Mouse (Mus musculus): Measurements from ENCODE around the gene Apopt1. TPM values are rescaled to one million over a fixed set of nuclear protein-coding genes. Genes with fewer than 3 reads are reported as not detected.

Apopt1 gene
- total RNA-seq, 2 experiments from 2014 or later, result 32.9 to 37.4 TPM

DNA sequence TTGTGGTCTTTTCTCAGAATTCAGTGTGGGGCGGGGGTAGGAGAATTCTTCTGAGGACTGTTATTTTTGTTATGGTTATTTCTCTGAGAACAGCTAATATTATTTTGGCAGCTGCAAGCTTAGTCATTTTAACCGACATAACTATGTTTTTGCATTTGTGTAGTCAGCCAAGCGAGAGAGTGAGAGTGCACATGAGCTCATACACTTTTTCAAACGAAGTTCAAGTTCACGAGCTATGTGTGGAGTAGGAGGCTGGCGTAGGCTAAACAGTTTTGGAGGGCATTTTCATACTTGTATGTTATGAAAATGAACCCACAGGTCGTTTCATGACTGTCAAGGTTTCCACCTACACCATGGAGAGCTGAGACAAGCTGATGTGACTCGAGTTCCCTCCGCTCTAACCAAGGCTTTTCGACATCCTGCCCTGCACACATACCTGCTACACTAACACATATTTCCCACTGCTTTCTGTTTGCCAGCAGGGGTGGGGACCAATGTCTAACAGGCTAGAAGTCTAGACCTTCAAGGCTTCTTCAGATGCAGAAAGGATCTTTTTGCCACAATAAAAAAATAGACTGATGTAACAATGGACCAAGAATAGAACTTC, 55.4 kb downstream of the Apopt1 start:
- no peak for DNase-seq (ENCODE audit: low spot score in 2 of 2)

DNA sequence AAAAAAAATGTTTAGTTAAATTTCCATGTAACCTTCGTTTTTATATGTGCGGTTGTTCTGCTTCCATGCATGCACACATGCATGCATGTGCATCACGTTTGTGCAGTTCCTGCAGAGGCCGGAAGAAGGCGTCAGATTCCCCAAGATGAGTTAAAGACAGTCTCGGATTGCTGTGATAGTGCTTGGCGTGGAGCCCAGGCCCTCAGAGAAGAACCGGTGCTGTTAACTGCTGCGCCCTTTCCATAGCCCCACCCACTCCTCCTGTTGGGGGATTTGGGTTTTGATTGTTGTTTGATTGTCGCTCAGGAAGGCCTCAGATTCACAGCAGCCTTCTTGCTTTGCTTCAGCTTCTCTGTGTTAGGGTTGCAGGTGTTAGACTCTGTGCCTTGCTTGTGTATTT, 56.2 kb downstream of the Apopt1 start:
- no peak for DNase-seq (ENCODE audit: low spot score in 2 of 2)

DNA sequence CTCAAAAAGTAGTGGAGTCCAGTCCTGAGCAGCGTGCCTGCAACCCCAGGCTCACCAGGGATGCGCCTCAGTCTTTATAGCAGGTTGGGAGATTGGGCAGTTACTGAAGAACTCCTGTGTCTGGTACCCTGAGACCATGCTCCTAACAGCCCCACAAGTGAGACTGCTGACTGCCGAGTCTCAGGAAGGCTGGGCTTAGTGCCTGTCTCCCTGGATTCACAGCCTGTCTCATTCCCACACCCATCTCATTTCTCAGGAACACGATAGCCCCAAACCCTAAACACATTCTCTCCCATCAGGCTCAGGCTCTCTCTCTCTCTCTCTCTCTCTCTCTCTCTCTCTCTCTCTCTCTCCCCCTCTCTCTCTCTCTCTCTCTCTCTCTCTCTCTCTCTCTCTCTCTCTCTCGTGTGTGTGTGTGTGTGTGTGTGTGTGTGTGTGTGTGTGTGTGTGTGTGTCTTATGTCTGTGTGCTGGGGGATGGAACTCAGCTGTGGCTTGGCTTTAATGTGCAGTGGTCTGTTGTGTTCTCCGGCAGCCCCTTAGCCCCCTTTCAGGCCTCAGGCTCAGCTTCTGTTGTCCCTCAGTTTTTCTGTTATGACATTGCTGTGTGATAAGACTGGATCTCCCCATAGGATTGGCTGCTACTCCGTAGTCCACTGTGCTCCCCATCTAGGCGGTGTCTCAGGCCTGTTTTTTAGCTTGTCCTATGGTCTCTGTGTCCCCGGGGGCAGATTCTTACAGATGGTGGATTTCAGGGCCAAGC, 56.9 kb downstream of the Apopt1 start:
- DNase-seq (ENCODE audit: low spot score in 2 of 2), result peak in 1 of 2 experiments; percentile 37

DNA sequence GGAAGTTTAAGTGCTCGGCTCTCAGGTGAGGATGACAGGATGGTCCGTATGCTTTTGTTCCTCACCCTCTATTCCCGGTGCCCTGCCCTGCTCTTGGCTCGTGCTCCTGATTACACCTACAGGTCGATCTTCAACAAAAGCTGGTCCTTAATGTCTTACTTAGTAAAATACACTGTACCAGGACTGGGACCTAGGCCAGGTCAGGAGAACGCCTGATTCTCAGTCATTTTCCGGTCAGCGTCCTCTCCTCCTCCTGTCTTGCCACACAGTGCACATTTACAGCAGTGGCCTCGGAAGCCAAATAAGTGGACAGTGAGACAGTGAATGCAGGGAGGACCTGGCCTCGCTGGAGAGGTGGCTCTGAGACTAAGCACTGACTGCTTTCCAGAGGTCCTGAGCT, 57.6 kb downstream of the Apopt1 start:
- no peak for DNase-seq (ENCODE audit: low spot score in 2 of 2)

DNA sequence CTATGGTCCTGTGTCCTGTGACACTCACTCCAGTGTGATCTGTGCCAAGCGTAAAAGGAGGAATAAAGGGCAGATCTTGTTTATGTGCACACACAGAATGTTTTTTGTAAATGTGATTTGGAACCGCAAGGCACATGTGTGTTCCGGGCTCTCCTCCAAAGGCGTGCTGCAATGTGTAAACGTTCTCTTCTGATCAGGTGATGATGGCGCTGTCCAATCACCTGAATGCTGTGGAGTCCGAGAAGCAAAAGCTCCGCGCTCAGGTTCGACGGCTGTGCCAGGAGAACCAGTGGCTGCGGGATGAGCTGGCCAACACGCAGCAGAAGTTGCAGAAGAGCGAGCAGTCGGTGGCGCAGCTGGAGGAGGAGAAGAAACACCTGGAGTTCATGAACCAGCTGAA, 61.1 kb downstream of the Apopt1 start:
- no peak for DNase-seq (ENCODE audit: low spot score in 2 of 2)

DNA sequence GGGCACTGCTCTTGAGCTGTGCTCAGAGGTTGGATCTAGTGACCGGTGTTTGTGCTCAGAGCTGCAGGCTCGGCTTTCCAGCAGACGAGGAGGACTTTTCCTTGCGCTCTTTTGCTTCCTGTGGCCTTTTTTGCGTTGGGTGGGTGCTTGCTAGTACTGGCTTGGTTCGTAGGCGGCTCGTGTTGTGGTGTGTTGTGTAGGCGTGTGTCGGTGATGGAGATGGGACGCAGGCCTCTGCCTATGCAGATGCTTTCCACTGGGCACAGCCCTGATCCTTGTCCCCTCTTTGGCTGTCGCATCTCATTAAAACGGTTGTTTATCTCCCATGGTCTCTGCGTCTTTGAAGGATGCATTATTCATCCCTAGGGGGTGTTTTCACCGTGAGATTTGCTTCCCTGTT, 61.8 kb downstream of the Apopt1 start:
- no peak for DNase-seq (ENCODE audit: low spot score in 2 of 2)

DNA sequence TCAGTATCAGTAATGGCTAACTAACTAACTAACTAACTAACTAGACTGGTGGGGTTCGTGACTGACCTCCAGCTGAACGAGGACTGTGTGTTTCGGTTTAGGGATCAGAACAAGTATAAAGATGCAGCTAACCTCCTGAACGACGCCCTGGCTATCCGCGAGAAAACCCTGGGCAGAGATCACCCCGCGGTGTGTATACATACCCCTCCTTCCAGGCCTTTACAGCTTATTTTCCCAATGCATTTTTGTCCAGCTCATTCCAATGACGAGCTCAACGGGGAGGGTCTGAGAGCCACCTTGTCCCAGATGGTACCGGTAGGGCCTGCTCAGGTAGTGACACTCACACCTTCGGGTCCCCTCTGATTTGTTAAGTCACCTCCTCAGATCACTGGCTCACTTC, 64.9 kb downstream of the Apopt1 start:
- no peak for DNase-seq (ENCODE audit: low spot score in 2 of 2)

DNA sequence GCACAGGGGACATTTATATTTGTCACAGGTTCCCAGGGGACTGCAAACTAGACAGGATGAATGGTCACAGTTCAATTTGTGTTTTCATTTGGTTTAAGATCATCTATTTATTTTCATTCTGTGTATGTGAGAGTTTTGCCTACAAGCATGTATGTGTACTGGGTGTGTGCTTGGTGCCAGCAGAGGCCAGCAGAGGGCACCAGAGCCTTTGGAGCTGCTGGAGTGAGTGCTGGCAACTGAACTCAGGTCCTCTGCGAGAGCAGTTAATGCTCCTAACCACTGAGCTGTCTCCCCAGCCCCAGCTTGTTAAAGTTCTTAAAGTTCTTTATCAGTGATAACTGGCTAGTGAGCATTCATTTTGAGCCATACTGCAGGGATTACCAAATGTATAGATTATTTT, 66.5 kb downstream of the Apopt1 start:
- no peak for DNase-seq (ENCODE audit: low spot score in 2 of 2)

DNA sequence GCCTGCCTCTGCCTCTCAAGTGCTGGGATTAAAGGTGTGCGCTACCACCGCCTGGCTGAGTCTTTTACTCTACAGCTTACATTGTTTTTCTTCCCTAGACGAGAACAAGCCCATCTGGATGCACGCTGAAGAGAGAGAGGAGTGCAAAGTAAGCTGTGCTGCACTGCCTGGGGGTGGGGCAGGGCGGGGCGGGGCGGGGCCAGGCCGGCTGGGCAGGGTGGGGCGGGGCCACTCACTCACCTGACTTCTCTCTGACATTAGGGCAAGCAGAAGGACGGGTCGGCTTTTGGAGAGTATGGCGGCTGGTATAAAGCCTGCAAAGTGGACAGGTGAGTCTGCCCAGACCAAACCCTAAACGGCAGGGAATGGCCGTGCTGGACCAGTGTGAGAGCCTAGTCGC, 72.1 kb downstream of the Apopt1 start:
- no peak for DNase-seq (ENCODE audit: low spot score in 2 of 2)

DNA sequence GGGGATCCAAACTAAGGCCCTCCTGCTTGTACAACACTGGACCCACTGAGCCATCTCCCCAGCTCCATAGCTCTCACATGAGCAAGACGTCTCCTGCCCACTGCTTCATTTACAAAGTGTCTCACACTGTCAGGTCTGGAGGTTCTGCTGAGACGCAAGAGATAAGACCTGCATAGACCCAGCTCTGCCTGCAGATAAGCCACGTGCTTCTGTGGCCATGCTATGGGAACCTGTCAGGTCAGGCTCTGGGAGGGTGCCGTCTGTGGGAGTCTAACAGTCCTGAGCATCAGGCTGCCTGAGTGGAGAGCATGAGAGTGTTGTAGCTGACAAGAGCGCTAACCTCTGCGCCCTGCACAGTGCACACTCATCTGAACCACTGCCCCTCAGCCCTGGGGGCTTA, 74.0 kb downstream of the Apopt1 start:
- DNase-seq (ENCODE audit: low spot score in 2 of 2), result no peak

DNA sequence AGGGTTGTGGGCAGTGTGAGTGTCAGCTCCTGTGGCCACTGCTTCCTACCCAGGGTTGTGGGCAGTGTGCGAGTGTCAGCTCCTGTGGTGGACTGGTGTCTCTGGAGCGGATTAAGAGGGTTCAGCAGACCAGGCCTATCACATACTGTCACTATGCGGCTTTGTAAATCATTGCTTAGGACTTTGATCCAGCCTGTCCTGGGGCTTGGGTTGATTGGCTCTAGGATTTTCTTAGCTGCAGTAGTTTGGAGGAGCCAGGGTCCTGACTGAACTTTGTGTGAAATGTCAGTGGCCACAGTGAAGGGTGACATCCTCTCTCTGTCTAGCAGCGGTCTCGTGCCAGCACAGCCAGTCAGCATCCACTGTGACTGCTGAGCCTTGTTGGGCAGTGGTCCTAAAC, 77.0 kb downstream of the Apopt1 start:
- no peak for DNase-seq (ENCODE audit: low spot score in 2 of 2)

DNA sequence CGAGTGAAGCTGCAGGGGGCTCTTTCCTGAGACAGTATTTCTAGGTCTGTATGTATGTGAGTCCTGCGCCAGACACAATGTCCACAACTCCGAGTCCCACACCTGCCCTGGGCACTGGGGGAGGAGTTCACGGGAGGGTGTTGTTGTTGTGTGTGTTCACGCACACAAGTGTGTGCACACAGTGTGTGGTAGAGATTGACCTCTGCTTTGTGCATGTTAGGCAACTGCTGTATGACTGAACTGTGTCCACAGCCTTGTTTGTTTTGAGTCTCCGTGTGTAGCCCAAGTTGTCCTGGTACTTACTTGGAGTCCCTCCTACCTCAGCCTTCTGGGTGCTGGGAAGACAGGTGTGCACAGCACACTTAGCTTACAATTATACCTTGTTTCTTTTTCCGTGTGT, 77.6 kb downstream of the Apopt1 start:
- DNase-seq (ENCODE audit: low spot score in 2 of 2), result no peak

DNA sequence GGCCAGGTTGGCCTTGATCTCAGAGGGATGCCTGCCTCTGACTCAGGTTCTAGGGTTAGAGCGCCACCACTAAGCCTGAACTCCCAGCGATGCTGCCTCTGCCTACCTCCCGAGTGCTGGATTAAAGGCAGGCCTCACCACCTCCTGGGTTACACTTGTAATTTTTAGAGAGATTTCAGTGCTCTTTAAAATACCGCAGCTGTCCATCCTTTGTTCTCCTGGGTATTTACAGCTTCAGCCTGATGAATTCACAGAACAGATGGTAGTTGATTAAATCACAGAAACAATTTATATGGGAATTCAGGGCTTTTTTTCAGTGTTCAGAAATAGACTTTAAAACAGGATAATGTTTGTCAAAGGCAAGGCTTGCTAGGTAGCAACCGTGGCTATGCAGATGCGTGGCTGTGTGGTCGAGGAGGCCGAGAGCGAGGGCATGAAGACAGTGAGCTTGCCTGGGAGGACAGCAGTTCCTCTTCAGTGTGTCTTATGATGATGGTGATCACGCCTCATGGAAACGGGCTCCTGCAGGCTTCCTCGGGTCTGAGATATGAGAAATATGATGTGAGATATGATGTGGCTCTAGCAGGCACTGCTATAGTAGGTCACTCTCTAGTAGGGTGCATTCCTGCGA, 78.5 kb downstream of the Apopt1 start:
- no peak for DNase-seq (ENCODE audit: low spot score in 2 of 2)

DNA sequence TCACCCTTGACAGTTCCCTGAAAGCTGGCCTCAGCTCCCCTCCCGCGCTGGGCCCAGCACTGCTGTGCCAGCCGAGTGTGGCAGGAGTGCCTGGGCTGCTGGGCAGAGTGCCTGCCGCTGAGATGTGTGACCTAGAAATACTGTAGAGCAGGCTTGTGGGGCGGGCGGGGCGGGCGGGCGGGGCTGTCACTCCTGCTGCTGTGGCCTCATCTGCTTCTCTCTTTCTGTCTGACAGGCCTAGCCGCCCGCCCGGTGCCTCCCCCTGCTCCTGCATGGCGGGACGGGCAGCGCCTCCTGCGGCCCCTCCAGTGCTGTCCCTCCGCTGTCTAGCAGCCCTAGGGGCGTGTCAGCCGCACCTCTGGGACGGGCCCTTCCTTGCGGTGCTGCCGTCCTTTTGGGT, 81.0 kb downstream of the Apopt1 start:
- DNase-seq (ENCODE audit: low spot score in 2 of 2), result no peak

DNA sequence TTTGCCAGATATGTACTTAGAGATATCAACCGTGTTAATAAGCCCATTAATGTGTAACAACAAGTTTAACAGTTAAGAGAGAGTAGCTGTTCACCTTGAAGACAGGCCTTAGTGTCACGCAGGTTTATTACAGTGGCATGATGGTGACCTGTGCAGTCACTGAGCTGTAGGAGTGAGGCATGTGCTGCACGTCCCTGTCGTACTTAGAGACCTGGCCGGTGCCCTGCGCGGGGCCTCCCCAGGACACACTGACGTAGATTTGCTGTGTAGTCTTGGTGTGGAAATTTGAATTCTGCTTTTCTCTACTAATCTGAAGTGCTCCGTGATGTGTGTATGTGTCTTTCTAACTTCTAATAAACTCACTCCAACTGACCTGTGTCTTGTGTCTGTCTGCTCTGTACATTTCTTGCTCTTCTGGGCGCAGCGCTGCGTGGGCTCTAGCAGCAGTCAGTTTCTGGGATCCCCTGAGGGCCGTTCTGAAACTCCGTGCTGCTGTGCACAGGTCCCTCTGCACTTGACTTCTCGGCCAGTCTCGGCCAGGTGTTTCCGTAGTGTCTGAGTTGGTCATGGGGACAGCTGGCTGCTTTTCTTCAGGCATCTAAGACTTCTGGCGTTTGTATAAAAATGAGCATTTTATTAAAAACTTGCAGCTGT, 81.6 kb downstream of the Apopt1 start:
- no peak for DNase-seq (ENCODE audit: low spot score in 2 of 2)

DNA sequence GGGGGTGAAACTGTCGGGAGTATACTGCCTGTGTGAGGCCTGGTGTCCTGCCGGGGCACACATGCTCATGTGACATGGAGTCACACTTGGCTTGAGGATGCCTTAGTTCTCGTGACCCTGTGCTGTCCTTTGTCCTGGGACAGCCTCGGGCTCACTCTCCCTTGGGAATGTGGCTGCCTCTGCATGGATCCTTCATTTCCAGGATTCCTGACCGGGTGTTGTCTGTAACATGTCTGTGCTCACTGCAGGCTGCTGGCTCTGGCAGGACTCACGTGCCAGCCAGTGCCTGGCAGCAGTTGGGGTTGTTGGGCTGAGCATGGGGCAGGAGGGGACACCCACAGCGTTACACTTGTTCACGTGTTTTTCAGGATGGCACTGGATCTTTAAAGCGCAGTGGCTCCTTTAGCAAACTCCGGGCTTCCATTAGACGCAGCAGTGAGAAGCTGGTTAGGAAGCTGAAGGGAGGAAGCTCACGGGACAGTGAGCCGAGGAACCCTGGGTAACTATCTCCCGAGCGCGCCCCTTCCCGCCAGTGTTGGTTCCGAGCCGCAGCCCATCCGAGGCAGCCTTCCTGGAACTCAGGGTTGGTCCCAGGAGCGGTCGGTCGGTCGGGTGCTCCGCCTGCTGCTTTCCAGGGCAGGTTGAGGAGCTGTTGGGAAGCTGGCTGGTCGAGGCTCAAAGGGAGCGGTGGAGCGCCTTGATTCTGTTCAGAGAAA, 82.3 kb downstream of the Apopt1 start:
- no peak for DNase-seq (ENCODE audit: low spot score in 2 of 2)

DNA sequence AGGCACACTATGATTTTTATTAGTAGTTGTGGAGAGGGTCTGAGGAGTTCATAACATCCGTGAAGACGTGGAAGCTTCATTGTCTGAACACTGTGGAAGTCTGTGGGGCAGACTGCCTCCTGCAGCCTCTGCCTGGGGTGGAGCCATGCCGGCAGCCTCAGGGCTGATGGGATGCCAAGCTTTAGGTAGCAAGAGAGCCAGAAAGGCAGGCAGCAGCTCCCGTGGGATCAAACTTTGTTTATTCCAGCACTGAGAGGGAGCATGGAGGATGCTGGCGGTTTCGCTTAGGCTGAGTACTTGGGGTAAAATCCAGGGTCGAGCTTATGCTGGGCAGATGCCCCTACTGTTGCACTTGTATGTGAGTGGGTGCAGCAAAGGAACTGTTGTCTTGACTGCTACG, 84.2 kb downstream of the Apopt1 start:
- no peak for DNase-seq (ENCODE audit: low spot score in 2 of 2)

DNA sequence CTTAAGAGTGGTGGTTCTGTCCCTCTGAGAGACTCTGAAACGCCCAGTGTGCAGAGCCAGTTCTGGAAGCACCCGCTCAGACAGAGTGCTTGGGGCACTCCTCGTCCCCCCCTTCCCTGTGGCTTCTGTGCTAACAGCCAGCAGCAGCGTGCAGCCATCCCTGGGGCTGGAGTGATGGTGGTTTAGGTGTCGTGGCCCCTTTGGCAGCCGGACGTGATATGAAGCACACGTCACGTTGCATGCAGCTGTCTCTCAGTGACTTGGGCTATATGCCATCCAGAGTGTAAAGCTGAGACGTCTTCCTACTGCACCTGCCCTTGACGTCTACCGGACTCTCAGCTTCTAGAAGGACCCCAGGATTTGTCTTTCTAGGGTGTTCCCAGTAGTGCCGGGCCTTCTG, 85.4 kb downstream of the Apopt1 start:
- DNase-seq (ENCODE audit: low spot score in 2 of 2), result no peak

DNA sequence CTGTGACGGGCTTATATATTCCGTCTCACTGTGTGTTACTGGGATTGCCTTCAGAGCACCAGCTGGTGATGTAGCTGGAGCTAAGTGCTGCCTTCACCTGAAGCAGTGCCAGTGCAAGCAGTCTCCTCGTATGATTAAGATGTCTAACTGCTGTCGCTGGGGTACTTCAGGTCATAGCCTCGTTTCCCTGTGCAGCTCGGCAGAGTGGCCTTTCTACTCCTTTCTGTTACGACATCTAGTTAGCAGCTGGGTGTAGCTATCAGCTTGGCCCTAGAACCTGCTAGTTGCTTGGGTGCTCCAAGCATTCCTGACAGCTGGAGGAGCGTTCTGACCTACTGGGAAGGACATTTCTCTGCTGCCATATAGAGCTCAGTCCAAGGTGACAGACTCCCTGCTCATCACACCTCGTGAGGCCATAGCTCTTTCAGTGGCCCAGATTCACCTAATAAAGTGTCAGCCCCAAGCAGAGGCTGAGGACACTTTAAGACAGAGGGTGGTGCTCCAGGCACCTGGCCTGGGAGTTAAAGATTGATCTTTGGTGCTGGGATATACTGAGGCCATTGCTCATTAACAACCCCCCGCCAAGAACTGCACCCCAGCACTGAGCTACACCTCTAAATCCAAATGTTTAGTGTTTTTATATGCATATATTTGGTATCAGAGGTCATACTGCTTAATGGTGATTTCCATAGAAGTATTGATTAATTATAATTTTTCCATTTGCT, 87.6 kb downstream of the Apopt1 start:
- no peak for DNase-seq (ENCODE audit: low spot score in 2 of 2)

DNA sequence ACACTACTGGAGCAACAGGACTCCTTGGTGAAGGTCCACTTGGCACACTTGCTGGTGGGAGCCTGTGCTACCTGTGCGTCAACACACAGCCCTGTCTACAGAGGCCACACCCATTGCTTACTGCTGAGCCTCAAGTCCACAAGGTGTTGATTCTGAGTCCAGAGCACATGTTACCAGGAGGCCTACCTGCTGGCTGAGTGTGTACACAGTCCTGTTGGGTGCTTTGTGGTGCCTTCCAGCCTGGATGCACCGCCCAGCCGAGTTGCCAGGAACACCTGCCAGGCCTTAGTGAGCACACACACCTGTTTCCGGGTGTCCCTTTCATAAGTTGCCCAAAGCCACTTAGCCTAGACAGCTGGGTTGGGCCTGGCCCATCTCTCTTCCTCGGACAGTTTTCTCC, 90.5 kb downstream of the Apopt1 start:
- DNase-seq (ENCODE audit: low spot score in 2 of 2), result no peak

All from layer of hippocampus, adult 18-20 months (tissue).